Mouse (Mus musculus) heart, adult 11 months (tissue): ENCODE data around the gene Txk.
A peak's percentile ranks its signal among the peaks of the same experiment; 100 is the strongest.

Experiments
- DNase-seq: peaks from one replicate; pipeline ENCODE4 v3.0.0; 2022

Gene Txk

DNA sequence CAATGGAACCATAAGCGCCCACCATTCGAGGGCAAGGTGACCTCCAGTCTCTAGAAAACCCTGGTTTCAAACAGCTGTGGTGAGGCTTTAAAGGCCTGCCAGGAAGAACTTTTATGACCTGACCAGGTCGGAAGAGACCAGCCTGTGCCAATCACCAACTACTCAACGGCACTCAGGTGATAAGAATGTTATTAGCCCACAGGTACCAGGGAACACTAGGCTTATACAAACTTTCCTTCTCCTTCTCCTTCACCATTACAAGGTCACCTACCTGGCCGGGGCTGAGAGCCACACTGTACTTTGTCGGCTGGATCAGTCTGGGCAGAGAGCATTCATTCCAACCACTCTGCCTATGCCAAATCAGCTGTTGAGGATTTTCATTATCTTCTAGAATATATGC, 71.1 kb downstream of the Txk start:
- peak; percentile 22 for DNase-seq

DNA sequence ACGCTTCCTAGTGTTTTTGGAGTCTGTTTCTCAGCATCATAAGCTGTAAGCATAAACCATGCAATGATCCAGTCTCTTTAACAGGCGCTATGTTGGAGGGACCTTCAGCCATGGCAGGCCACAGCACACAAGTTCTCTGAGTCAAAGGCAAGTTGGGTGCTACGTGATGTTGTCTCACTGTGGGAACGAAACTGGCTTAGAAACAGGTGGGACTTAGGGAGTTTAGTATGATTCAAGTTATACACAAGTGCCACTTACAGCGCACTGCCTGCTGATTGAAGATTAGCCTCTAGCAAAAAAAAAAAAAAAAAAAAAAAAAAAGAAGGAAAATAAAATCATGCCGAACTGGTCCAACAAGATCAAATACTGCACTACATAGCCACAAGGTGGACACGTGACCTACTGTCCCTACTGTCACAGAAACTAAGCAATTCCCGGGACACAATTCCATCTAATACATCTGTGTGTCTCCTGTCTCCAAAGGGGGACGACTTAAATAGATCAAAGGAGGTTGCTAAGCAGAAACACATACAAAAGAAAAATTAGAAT, 77.5 kb downstream of the Txk start:
- DNase-seq, result peak; percentile 22

- DNase-seq, result peak; percentile 73
Measured at GRCm38 (mm10) chr5:72671017-72671699, 81.4 kb downstream of the Txk start.

GRCm38 (mm10) chr5:72668351-72668750, 84.2 kb downstream of the Txk start:
- peak; percentile 58 for DNase-seq

- no peak for DNase-seq
Measured at GRCm38 (mm10) chr5:72666428-72666827, 86.1 kb downstream of the Txk start.

GRCm38 (mm10) chr5:72665281-72665680, 87.3 kb downstream of the Txk start:
- DNase-seq, result peak; percentile 76

DNA sequence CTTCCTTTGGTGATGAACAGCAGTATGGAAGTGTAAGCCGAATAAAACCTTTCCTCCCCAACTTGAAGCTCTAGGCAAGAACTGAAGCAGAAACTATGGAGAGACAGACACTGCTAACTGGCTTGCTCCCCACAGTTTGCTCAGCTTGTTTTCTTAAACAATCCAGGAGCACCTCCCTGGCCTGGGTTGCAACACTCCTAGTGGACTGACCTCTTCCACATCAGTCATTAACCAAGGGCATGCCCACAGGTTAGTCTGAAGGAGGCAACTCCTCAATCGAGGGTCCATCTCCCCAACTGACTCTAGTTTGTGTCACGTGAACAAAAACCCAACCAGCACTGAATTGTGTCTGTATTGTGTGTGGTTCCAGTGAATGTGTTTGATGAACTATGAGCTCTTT, 87.7 kb downstream of the Txk start:
- peak; percentile 53 for DNase-seq

GRCm38 (mm10) chr5:72664126-72664525, 88.5 kb downstream of the Txk start:
- peak; percentile 55 for DNase-seq

DNA sequence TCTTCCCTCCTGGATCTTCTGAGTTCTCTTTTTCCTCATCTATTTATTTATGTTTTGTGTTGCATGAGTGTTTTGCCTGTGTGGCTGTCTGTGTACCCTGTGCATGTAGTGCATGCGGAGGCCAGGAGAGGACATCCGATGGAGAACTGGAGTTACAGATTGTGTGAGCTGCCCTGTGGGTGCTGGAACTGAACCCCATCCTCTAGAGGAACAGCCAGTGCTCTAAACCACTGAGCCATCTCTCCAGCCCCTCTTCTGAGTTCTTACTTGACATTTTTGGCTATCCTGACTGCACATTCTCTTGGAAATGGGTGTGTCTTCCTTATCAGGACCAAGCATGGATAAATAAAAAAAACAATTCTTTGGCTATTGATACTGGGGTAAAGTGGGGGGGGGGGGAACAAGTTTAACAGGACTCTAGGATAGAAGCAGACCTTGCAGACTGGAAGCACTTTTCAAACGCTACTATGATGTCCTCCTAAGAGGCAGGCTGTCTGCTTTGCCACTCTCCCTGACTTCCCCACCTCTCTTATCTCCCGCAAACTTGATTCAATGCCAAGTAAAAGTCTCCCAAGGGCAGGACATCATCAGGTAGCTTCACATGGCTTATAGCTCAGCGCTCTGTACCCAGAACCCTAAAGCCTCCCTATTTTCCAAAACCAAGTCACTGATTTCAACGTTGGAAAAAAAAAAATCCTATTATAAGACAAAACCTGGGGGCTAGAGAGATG, 91.4 kb downstream of the Txk start:
- peak; percentile 59 for DNase-seq

GRCm38 (mm10) chr5:72658375-72658774, 94.2 kb downstream of the Txk start:
- DNase-seq, result no peak

DNA sequence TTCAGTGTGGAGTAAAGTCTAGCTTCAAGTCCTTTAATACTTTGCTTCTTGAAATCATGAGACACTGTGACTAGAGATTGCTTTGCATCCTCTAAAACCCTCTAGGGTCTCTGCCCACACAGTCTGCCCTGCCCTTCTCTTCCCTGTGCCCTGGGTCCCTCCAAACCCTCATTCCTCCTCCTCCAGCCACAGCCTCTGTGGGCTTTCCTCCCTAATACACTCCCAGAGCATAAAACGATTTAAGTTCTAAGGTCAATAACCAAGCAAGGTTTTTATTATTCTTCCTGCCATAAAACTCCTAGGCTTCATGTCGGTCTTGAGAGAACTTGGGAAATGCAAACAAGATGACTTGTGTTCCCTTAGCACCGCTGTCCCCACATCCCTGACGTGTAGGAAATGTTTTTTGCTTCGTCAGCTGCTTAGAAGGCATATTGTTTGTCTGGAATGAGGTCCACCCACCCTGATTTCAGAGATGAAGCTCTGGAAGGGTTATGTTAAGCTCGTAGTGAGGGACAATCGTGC, 96.2 kb downstream of the Txk start:
- DNase-seq, result peak; percentile 22

DNA sequence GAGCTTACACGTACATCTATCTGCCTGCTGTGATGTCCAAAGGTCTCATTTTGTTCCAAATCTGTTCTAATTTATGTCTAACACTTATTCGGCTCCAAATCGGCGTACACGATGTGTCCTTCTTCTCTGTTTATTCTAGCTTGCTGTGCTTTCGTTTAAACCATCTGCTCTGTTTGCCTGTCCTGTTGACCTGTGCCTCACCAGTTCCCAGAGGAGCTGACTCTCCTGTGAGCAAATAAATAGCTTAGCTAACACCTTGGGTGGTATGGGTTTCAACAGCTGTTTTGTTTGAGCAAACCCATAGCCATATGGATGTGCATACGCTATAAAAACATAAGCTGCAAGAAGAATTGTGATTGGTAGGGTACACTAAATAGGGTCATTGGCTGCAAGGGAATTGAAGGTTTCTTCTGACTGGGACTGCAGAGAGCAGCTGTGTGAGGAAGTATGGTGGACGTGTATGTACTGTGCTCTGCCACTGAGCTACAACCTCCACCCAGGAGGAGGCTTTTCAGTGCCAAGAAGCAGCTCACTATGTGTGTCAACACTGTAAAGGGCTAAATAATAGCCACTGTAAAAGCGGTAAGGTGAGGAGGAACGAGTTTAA, 99.4 kb downstream of the Txk start:
- DNase-seq, result peak; percentile 40

DNA sequence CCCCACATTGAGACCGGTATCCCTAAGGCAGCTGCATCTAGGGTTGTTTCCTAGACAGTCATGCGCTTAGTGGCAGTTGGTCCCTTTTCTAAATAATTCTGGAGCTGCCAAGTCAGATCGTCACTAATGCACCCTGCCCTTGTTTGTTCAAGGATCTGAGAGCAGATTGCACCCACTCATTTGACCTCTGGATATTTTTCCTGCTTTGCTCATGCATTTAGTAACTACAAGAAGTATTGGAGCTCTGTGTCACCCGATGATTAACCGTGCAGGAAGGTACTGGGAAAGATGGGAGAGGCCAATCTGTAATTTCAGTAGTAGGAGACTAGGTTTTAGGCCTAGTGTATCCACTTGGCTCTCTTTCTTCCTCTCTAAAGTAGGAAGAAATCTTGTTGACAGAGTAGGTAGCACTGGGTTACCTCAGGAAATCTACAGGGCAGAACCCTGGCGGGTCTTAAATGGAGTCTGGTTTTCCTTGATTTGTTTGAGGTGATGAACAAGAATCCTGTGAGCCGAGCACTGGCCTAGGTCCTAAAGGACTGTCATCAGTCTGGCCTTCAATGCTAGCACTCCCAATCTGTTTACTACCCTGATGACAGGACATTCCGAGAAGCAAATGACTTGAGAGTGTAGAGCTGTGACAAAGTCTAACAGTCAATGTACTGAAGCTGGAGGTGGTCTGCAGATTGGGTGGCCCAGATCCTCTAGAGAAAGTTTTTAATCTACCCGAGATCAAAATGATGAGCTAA, 103.4 kb downstream of the Txk start:
- DNase-seq, result peak; percentile 69

DNA sequence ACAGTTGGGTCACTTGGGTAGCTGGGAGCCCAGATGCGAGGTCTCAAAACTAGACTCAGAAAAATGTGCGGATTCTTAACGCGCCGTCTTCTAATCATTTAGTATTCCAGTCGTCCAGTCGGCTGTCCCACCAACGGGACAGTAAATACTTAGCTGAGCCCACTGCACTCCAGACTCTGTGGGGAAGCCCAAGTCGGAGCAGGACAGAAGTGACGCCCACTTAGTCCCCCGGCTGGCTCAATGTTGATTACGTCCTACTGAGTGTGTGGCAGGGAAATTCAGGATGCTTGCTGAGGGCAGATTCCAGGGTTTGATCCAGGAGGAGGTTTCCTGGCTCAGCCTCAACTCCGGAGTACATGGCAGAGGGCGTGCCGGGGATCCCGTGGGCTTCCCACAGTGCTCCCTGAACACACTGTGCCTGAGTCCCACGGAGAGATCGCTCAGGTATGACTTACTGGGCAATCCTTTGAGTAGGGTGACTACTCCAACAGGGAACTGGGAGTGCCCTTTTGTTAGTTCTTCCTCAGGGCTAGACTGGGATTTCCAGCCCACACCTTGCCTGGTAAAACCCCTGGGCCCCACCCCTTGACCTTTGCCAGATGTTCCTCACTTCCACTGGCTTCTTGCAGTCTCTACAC, 104.5 kb downstream of the Txk start:
- DNase-seq, result peak; percentile 79

- peak; percentile 95 for DNase-seq
Measured at GRCm38 (mm10) chr5:72647418-72647907, 105.1 kb downstream of the Txk start, which contains the start of gene Nipal1. Gene Nipal1 (plus strand): TSS chr5:72647795.

DNA sequence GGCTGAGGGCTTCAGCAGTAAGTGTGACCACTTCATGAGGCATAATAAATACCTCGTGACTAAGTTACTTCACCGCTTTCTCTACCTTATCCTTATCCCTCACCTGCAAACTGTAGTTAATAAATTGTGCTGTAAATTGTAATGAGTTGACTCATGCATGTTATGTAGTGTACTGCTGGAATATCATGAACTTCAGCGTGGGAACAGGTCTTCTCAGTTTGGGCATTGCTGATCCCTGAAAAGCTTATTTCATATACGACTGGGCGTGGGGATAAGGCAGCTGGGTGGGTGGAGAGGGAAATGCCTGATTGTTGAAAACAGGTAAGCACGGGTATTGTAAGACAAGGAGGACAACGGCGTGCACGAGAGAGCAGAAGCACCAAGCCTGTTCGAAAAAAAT, 105.6 kb downstream of the Txk start:
- no peak for DNase-seq

DNA sequence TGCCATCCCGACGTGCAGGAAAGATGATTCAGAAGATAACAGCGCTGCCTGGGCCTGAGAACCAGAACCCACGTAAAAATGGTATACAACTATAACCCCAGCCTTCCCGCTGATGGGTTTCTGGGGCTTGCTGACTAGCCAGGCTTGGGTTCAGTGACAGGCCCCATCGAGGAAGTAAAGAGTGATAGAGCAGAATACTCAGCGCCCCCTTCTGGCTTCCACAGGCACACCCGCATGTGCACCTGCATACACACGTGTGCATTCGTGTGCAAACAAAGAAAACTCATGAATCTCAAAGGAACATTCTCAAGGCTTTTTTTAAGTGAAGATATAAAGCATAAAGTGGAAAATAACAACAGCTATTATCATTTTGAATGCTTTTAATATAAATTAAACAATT, 106.4 kb downstream of the Txk start:
- DNase-seq, result peak; percentile 30
